Mouse (Mus musculus) small intestine, adult 2 months (tissue): ENCODE measurements around the gene Chd4.

Experiments used
- CTCF ChIP-seq: fragments of 200-500 bp; IDR thresholded peaks from 2 replicates; pipeline ENCODE4 v1.5.1; 2012; ENCODE audit warnings: low read depth, mild to moderate bottlenecking, control low read depth, inconsistent platforms, low read length, moderate library complexity, mixed read lengths; ENCODE audit not compliant: insufficient replicate concordance, insufficient read length; ENCODE audit errors: extremely low read depth
- POLR2A ChIP-seq: fragments of 200-500 bp; IDR thresholded peaks from 2 replicates; pipeline ENCODE4 v1.6.1; 2012; ENCODE audit warnings: low read depth, mild to moderate bottlenecking, control low read depth, inconsistent platforms, low read length, moderate library complexity

GRCm38 (mm10) chr6:125143904-125144303 lies 48.1 kb downstream of the Chd4 start:
- no peak for TF ChIP-seq CTCF
- TF ChIP-seq POLR2A: no peak
